Mouse (Mus musculus) forebrain, embryonic 11.5 days (tissue): ENCODE measurements around the gene Nrg4. TPM values are rescaled to one million over a fixed set of nuclear protein-coding genes. Genes with fewer than 3 reads are reported as not detected.

Experiments
- ATAC-seq: fragments of 200-750 bp; cut with Nextera tagmentation; replicated peaks from 2 replicates; pipeline ENCODE4 v1.8.0; 2017; ENCODE audit warnings: moderate TSS enrichment; ENCODE audit not compliant: low FRiP score
- DNase-seq: peaks from one replicate; pipeline ENCODE4 v3.0.0-alpha.2; 2017; ENCODE audit warnings: low spot score
- H3K27ac ChIP-seq: fragments of 300-500 bp; sonication (generic); 2 replicates; pipeline ENCODE4 v1.5.1; 2014; ENCODE audit warnings: low read depth, low read length
- H3K27me3 ChIP-seq: fragments of 300-500 bp; sonication (generic); 2 replicates; pipeline ENCODE4 v1.6.1; 2014; ENCODE audit warnings: mild to moderate bottlenecking, low read length, mixed read lengths; ENCODE audit not compliant: control insufficient read depth, insufficient read depth
- H3K36me3 ChIP-seq: fragments of 300-500 bp; sonication (generic); 2 replicates; pipeline ENCODE4 v1.6.1; 2014; ENCODE audit warnings: mild to moderate bottlenecking, low read length, moderate library complexity, mixed read lengths; ENCODE audit not compliant: control insufficient read depth, insufficient read depth
- H3K4me1 ChIP-seq: fragments of 300-500 bp; sonication (generic); replicated peaks from 2 replicates; pipeline ENCODE4 v1.6.1; 2014; ENCODE audit warnings: low read length, mixed read lengths; ENCODE audit not compliant: control insufficient read depth, insufficient read depth
- H3K4me2 ChIP-seq: fragments of 300-500 bp; sonication (generic); 2 replicates; pipeline ENCODE4 v1.6.1; 2014; ENCODE audit warnings: low read depth, mild to moderate bottlenecking, low read length, moderate library complexity, mixed read lengths; ENCODE audit not compliant: severe bottlenecking
- H3K4me3 ChIP-seq: fragments of 300-500 bp; sonication (generic); 2 replicates; pipeline ENCODE4 v1.5.1; 2014; ENCODE audit warnings: low read depth, low read length
- H3K9ac ChIP-seq: fragments of 300-500 bp; sonication (generic); 2 replicates; pipeline ENCODE4 v1.6.1; 2014; ENCODE audit warnings: low read length
- H3K9me3 ChIP-seq: fragments of 300-500 bp; sonication (generic); 2 replicates; pipeline ENCODE4 v1.6.1; 2016; ENCODE audit warnings: low read length, mixed read lengths; ENCODE audit not compliant: control insufficient read depth
- WGBS: fragments of 180-500 bp; shearing (Covaris S2); extraction: QIAGEN DNeasy Blood & Tissue Kit; methylation state at CpG from one replicate; pipeline ENCODE4 v1.1.7; 2014; 5-methylcytosine and 5-hydroxymethylcytosine counted together
- polyA plus RNA-seq: library from polyadenylated mRNA; unstranded; fragments of >200 nt; fragmentation: Nextera tagmentation; extraction: Ambion mirVana; gene quantifications from 2 replicates; pipeline ENCODE4 v1.2.1, GENCODE M21; 2014

The Nrg4 gene
- polyA plus RNA-seq, 1 experiment from 2014 or later: 1.2 TPM

- WGBS: 51% methylated on average over 8 of the region's 8 CpGs
- Histone ChIP-seq H3K27me3 (no peaks in the 10 kb centered on the region), H3K9ac (no peak overlapping the region), H3K36me3 (no peaks in the 10 kb centered on the region), H3K9me3 (no peaks in the 10 kb centered on the region), H3K4me2 (no peak overlapping the region), H3K27ac (no peak overlapping the region), H3K4me3 (no peak overlapping the region), H3K4me1 (0 out of 2 replicates have a peak, but pooled peaks cover 4% of the 10 kb centered on the region)
- DNase-seq (no peak), ATAC-seq (no peak; the same call in 1 of the 2 replicates)
Measured at GRCm38 (mm10) chr9:55355270-55355834, 28.7 kb upstream of the Nrg4 start.

GRCm38 (mm10) chr9:55354686-55355085, 28.0 kb upstream of the Nrg4 start:
- Histone ChIP-seq H3K9ac (no peak overlapping the region), H3K4me1 (0 out of 2 replicates have a peak, but pooled peaks cover 4% of the 10 kb centered on the region), H3K4me3 (no peak overlapping the region), H3K36me3 (no peaks in the 10 kb centered on the region), H3K27ac (no peak overlapping the region), H3K9me3 (no peaks in the 10 kb centered on the region), H3K4me2 (no peak overlapping the region), H3K27me3 (no peaks in the 10 kb centered on the region; the same call in 1 of the 2 replicates)
- ATAC-seq (no peak), DNase-seq (no peak)
- WGBS: 81% methylated on average over 3 of the region's 3 CpGs

GRCm38 (mm10) chr9:55348664-55349063, 22.0 kb upstream of the Nrg4 start:
- 87% methylated on average over 3 of the region's 3 CpGs for WGBS
- no peak overlapping the region for H3K4me3 ChIP-seq
- no peak overlapping the region for H3K9ac ChIP-seq
- no peaks in the 10 kb centered on the region for H3K9me3 ChIP-seq
- no peaks in the 10 kb centered on the region for H3K4me1 ChIP-seq
- ATAC-seq: no peak
- H3K36me3 ChIP-seq: no peaks in the 10 kb centered on the region
- no peaks in the 10 kb centered on the region; the same call in 1 of the 2 replicates for H3K27me3 ChIP-seq
- no peak for DNase-seq
- H3K27ac ChIP-seq: no peak overlapping the region
- H3K4me2 ChIP-seq: no peak overlapping the region

- H3K27ac ChIP-seq: no peak overlapping the region
- 97% methylated on average over 7 of the region's 7 CpGs for WGBS
Measured at GRCm38 (mm10) chr9:55345332-55345731, 18.7 kb upstream of the Nrg4 start.

GRCm38 (mm10) chr9:55344165-55344564, 17.5 kb upstream of the Nrg4 start:
- no peak for DNase-seq
- WGBS: 84% methylated on average over 7 of the region's 7 CpGs
- Histone ChIP-seq H3K4me2 (no peak overlapping the region), H3K27me3 (no peaks in the 10 kb centered on the region), H3K27ac (no peak overlapping the region), H3K36me3 (no peaks in the 10 kb centered on the region), H3K4me1 (no peaks in the 10 kb centered on the region), H3K9me3 (no peaks in the 10 kb centered on the region), H3K9ac (no peak overlapping the region), H3K4me3 (no peak overlapping the region)
- no peak for ATAC-seq

More at GRCm38 (mm10) chr9:55345332-55345731, 18.7 kb upstream of the Nrg4 start:
- Histone ChIP-seq H3K27me3 (no peaks in the 10 kb centered on the region; the same call in 1 of the 2 replicates), H3K9me3 (no peaks in the 10 kb centered on the region), H3K36me3 (no peaks in the 10 kb centered on the region), H3K4me2 (no peak overlapping the region), H3K4me3 (no peak overlapping the region), H3K4me1 (no peaks in the 10 kb centered on the region), H3K9ac (no peak overlapping the region)
- DNase-seq: no peak
- no peak for ATAC-seq

- no peaks in the 10 kb centered on the region for H3K4me1 ChIP-seq
- H3K27me3 ChIP-seq: peaks cover 6% of the 10 kb centered on the region; the same call in 1 of the 2 replicates
- H3K4me2 ChIP-seq: no peak overlapping the region
- no peaks in the 10 kb centered on the region for H3K9me3 ChIP-seq
- 36% methylated on average over 7 of the region's 7 CpGs for WGBS
- no peak overlapping the region for H3K9ac ChIP-seq
- DNase-seq (no peak), ATAC-seq (no peak)
- no peaks in the 10 kb centered on the region for H3K36me3 ChIP-seq
- no peak overlapping the region for H3K27ac ChIP-seq
- H3K4me3 ChIP-seq: no peak overlapping the region
Measured at GRCm38 (mm10) chr9:55332949-55333348, 6.3 kb upstream of the Nrg4 start.

GRCm38 (mm10) chr9:55332476-55332875, 5.8 kb upstream of the Nrg4 start:
- H3K4me2 ChIP-seq: no peak overlapping the region
- H3K9me3 ChIP-seq: no peaks in the 10 kb centered on the region
- H3K36me3 ChIP-seq: no peaks in the 10 kb centered on the region
- H3K27ac ChIP-seq: no peak overlapping the region
- WGBS: 57% methylated on average over 5 of the region's 5 CpGs
- DNase-seq: no peak
- H3K4me1 ChIP-seq: 0 out of 2 replicates have a peak, but pooled peaks cover under 1% of the 10 kb centered on the region
- no peak overlapping the region for H3K4me3 ChIP-seq
- no peak overlapping the region for H3K9ac ChIP-seq
- no peak for ATAC-seq
- peaks cover 8% of the 10 kb centered on the region; the same call in 1 of the 2 replicates for H3K27me3 ChIP-seq

- DNase-seq (no peak), ATAC-seq (no peak)
- Histone ChIP-seq H3K36me3 (no peaks in the 10 kb centered on the region), H3K4me3 (no peak overlapping the region), H3K9ac (no peak overlapping the region), H3K27me3 (peaks cover 15% of the 10 kb centered on the region), H3K4me1 (0 out of 2 replicates have a peak, but pooled peaks cover 4% of the 10 kb centered on the region), H3K9me3 (no peaks in the 10 kb centered on the region), H3K4me2 (no peak overlapping the region), H3K27ac (no peak overlapping the region)
- 80% methylated on average over 6 of the region's 6 CpGs for WGBS
Measured at GRCm38 (mm10) chr9:55329401-55329800, 2.8 kb upstream of the Nrg4 start.
